Mouse (Mus musculus): ENCODE data around the gene Pacsin2. TPM values are rescaled to one million over a fixed set of nuclear protein-coding genes. Genes with fewer than 3 reads are reported as not detected.

Pacsin2 gene
- polyA plus RNA-seq, 1 experiment from 2014 or later, result 72.0 TPM

- Histone ChIP-seq H3K9ac (no peak overlapping the region), H3K9me3 (replicated peaks) (no peaks in the 10 kb centered on the region), H3K27me3 (replicated peaks) (no peaks in the 10 kb centered on the region), H3K4me2 (no peak overlapping the region), H3K4me1 (replicated peaks) (peaks cover 95% of the 10 kb centered on the region), H3K36me3 (no peaks in the 10 kb centered on the region), H3K4me3 (no peak overlapping the region), H3K27ac (ENCODE audit: poor library complexity, severe bottlenecking) (no peak overlapping the region)
- WGBS, result 66% methylated on average over 5 of the region's 5 CpGs
- no peak for ATAC-seq (ENCODE audit: insufficient number of reproducible peaks, low FRiP score)
Measured at GRCm38 (mm10) chr15:83448646-83449045, 15.8 kb downstream of the Pacsin2 start.

GRCm38 (mm10) chr15:83447791-83448544 is 16.4 kb downstream of the Pacsin2 start:
- peak overlapping the region; percentile 12; the same call in 1 of the 2 replicates for H3K4me2 ChIP-seq
- 41% methylated on average over 10 of the region's 10 CpGs for WGBS
- H3K4me3 ChIP-seq, result no peak overlapping the region
- no peak overlapping the region for H3K9ac ChIP-seq
- H3K9me3 ChIP-seq (replicated peaks), result no peaks in the 10 kb centered on the region
- H3K27ac ChIP-seq (ENCODE audit: poor library complexity, severe bottlenecking), result peak overlapping the region; percentile 93
- no peak for ATAC-seq (ENCODE audit: insufficient number of reproducible peaks, low FRiP score)
- H3K36me3 ChIP-seq, result no peaks in the 10 kb centered on the region
- peaks cover 96% of the 10 kb centered on the region for H3K4me1 ChIP-seq (replicated peaks)
- H3K27me3 ChIP-seq (replicated peaks), result no peaks in the 10 kb centered on the region

DNA sequence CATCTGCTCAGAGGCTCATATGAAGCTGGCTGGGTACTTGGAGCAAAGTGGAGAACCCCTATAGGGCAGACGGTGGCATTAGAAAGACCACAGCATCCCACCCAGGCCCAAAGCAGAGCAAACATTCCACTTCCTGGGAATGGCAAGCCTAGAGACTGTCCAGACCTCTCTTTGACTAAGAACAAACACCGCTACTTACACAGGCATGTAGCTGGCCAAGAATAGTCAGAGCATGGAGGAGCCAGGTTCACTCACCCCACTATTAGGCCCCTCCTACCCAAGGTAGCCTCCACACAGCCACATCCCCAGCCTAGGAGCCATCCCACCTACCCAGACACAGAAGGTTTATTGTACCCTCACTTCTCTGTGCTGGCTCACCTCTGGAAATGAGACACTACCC is 18.5 kb downstream of the Pacsin2 start:
- Histone ChIP-seq H3K27me3 (replicated peaks) (no peaks in the 10 kb centered on the region), H3K27ac (ENCODE audit: poor library complexity, severe bottlenecking) (peak overlapping the region; percentile 93), H3K4me3 (no peak overlapping the region), H3K9me3 (replicated peaks) (no peaks in the 10 kb centered on the region), H3K9ac (0 out of 2 replicates have a peak overlapping the region, but pooled peaks have one; percentile 6), H3K4me1 (replicated peaks) (peaks cover 98% of the 10 kb centered on the region), H3K36me3 (no peaks in the 10 kb centered on the region), H3K4me2 (peak overlapping the region; percentile 36)
- peak; percentile 78 for ATAC-seq (ENCODE audit: insufficient number of reproducible peaks, low FRiP score)
- WGBS, result 16% methylated on average over 2 of the region's 2 CpGs

DNA sequence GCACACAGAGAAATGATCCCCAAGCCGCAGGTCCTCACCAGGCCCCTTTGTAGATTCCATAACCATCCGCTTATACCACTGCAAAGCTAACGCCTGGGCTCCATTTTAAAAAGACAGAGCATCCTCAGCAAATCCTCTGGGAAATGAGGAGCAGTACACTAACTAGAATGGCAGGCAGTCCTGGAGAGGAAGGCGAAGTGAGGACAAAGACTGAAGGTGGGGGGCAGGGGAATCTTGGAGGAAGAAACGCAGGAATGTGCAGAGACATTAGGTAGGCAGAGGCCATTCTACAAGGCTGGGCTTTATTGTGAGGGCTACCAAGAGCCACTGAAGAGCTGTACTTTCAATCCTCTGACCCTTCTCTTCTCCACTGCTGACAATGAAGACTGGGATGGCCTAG is 19.0 kb downstream of the Pacsin2 start:
- H3K4me1 ChIP-seq (replicated peaks), result peaks cover 98% of the 10 kb centered on the region
- H3K9me3 ChIP-seq (replicated peaks), result no peaks in the 10 kb centered on the region
- peak overlapping the region; percentile 36 for H3K4me2 ChIP-seq
- 0 out of 2 replicates have a peak overlapping the region, but pooled peaks have one; percentile 6 for H3K9ac ChIP-seq
- H3K4me3 ChIP-seq, result no peak overlapping the region
- no peaks in the 10 kb centered on the region for H3K27me3 ChIP-seq (replicated peaks)
- no peaks in the 10 kb centered on the region for H3K36me3 ChIP-seq
- 58% methylated on average over 5 of the region's 5 CpGs for WGBS
- peak overlapping the region; percentile 93 for H3K27ac ChIP-seq (ENCODE audit: poor library complexity, severe bottlenecking)
- no peak for ATAC-seq (ENCODE audit: insufficient number of reproducible peaks, low FRiP score)

GRCm38 (mm10) chr15:83444425-83444824 is 20.0 kb downstream of the Pacsin2 start:
- 25% methylated on average over 6 of the region's 6 CpGs for WGBS
- H3K4me2 ChIP-seq, result no peak overlapping the region
- H3K36me3 ChIP-seq, result no peaks in the 10 kb centered on the region
- ATAC-seq (ENCODE audit: insufficient number of reproducible peaks, low FRiP score), result no peak
- peaks cover 97% of the 10 kb centered on the region for H3K4me1 ChIP-seq (replicated peaks)
- H3K27me3 ChIP-seq (replicated peaks), result no peaks in the 10 kb centered on the region
- H3K27ac ChIP-seq (ENCODE audit: poor library complexity, severe bottlenecking), result peak overlapping the region; percentile 93
- no peaks in the 10 kb centered on the region for H3K9me3 ChIP-seq (replicated peaks)
- no peak overlapping the region for H3K9ac ChIP-seq
- H3K4me3 ChIP-seq, result no peak overlapping the region

GRCm38 (mm10) chr15:83442495-83443037 is 21.8 kb downstream of the Pacsin2 start:
- Histone ChIP-seq H3K4me3 (no peak overlapping the region), H3K4me1 (replicated peaks) (peaks cover 82% of the 10 kb centered on the region), H3K9me3 (replicated peaks) (no peaks in the 10 kb centered on the region), H3K27ac (ENCODE audit: poor library complexity, severe bottlenecking) (0 out of 2 replicates have a peak overlapping the region, but pooled peaks have one; percentile 39), H3K4me2 (no peak overlapping the region), H3K27me3 (replicated peaks) (no peaks in the 10 kb centered on the region), H3K36me3 (no peaks in the 10 kb centered on the region), H3K9ac (no peak overlapping the region)
- 82% methylated on average over 4 of the region's 4 CpGs for WGBS
- no peak for ATAC-seq (ENCODE audit: insufficient number of reproducible peaks, low FRiP score)

DNA sequence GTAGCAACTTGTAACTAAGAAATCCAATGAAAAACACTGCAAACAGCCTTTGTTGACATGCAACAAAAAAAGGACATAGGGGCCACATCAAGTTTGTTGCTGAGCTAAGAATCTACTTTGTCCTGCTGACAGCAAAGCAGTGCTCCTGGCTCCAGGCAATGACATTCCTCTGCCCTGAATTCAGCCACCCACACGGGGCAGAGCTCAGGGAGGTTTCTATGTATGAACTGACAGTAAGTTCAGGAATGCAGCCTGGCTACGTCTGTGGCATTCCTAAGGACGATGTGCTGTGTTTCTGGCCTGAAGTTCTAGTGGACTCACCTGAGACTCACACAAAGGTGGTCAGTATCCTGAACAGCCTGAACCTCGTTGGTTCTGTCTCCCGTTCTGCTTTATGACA is 23.7 kb downstream of the Pacsin2 start:
- ATAC-seq (ENCODE audit: insufficient number of reproducible peaks, low FRiP score), result no peak
- H3K4me2 ChIP-seq, result peak overlapping the region; percentile 5
- peaks cover 70% of the 10 kb centered on the region for H3K4me1 ChIP-seq (replicated peaks)
- no peaks in the 10 kb centered on the region for H3K36me3 ChIP-seq
- peak overlapping the region; percentile 46; the same call in 1 of the 2 replicates for H3K27ac ChIP-seq (ENCODE audit: poor library complexity, severe bottlenecking)
- no peaks in the 10 kb centered on the region for H3K9me3 ChIP-seq (replicated peaks)
- H3K4me3 ChIP-seq, result no peak overlapping the region
- H3K27me3 ChIP-seq (replicated peaks), result no peaks in the 10 kb centered on the region
- WGBS, result 43% methylated on average over 5 of the region's 5 CpGs
- no peak overlapping the region for H3K9ac ChIP-seq

DNA sequence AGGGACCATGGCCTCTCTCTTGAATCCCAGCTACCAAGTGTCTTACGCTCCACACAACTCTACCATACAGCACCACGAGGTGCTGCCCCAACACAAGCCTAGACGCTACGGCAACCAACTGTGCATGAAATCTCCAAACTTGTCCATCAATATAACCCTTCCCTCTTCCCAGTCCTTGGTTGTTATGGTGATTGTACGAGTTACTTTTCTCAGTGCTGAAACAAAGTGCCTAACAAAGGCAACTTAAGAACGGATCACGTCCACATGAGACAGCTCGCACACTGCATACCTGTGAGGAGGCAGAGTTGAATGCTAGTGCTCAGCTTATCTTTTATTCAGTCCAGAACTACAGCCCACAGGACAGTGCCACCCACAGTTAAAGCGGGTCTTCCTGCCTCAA is 27.9 kb downstream of the Pacsin2 start:
- Histone ChIP-seq H3K27ac (ENCODE audit: poor library complexity, severe bottlenecking) (no peak overlapping the region), H3K4me2 (no peak overlapping the region), H3K4me1 (replicated peaks) (peaks cover 67% of the 10 kb centered on the region), H3K36me3 (no peaks in the 10 kb centered on the region), H3K27me3 (replicated peaks) (no peaks in the 10 kb centered on the region), H3K9me3 (replicated peaks) (no peaks in the 10 kb centered on the region), H3K4me3 (no peak overlapping the region), H3K9ac (no peak overlapping the region)
- ATAC-seq (ENCODE audit: insufficient number of reproducible peaks, low FRiP score), result no peak
- 85% methylated on average over 9 of the region's 9 CpGs for WGBS

DNA sequence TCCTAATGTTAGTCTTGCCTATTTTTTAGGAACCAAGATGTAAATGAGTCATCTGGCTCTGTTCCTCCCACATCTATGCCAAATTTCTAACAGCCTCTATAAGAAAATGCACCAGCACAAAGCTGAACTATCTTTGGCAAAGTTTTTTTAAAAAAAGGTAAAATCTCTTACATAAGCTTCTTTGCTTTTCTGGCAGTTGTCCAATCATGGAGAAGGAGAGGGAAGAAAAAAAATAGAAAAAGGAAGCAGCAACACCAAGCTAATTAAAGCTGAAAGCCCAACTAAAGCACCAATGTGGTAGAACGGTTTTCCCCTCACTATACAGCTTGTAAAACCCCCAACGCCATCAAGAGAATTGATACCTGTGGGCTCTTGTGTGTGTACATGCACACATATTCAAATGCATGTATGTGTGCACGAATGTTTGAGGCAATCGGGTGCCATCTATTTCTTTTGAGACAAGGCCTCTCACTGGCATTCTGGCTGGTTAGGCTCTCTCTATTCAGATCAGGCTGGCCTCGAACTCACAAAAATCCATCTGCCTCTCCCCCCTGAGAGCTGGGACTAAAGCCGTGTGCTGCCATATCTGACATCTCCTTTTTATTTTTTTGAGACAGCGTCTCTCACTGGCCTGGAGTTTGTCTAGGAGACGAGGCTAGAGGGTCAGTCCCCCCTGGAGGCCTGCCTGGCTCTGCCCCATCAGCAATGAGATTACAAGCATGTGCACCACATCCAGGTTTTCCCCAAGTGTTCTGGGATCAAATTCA is 28.9 kb downstream of the Pacsin2 start:
- peaks cover 65% of the 10 kb centered on the region for H3K4me1 ChIP-seq (replicated peaks)
- H3K27me3 ChIP-seq (replicated peaks), result no peaks in the 10 kb centered on the region
- WGBS, result 63% methylated on average over 8 of the region's 8 CpGs
- no peak for ATAC-seq (ENCODE audit: insufficient number of reproducible peaks, low FRiP score)
- H3K27ac ChIP-seq (ENCODE audit: poor library complexity, severe bottlenecking), result peak overlapping the region; percentile 5; the same call in 1 of the 2 replicates
- no peak overlapping the region for H3K9ac ChIP-seq
- no peaks in the 10 kb centered on the region for H3K9me3 ChIP-seq (replicated peaks)
- no peak overlapping the region for H3K4me2 ChIP-seq
- no peaks in the 10 kb centered on the region for H3K36me3 ChIP-seq
- no peak overlapping the region for H3K4me3 ChIP-seq

- Histone ChIP-seq H3K27ac (ENCODE audit: poor library complexity, severe bottlenecking) (no peak overlapping the region), H3K4me3 (no peak overlapping the region), H3K9ac (no peak overlapping the region), H3K27me3 (replicated peaks) (no peaks in the 10 kb centered on the region), H3K36me3 (no peaks in the 10 kb centered on the region), H3K4me1 (replicated peaks) (peaks cover 64% of the 10 kb centered on the region), H3K4me2 (no peak overlapping the region), H3K9me3 (replicated peaks) (no peaks in the 10 kb centered on the region)
- no peak for ATAC-seq (ENCODE audit: insufficient number of reproducible peaks, low FRiP score)
- WGBS, result 67% methylated on average over 4 of the region's 4 CpGs
Measured at GRCm38 (mm10) chr15:83434692-83435091, 29.7 kb downstream of the Pacsin2 start.

DNA sequence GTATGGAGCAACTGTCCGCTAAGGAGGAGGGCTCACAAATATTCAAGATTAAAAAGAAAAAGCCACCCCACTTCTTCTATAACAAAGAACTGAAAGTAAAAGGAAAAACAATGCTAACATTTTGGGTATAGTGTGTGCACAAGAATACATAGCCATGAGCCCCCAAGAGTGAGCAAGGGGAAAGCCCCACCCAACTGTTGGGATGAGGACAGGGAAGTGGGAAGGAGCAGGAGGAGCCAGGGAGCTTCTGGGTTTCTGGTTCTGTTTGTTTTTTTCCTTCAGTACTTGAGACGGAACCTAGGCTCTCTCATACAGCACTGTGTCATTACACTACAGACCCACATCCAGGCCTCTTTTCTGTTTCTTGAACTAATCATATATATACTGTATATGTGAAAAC is 31.1 kb downstream of the Pacsin2 start:
- 68% methylated on average over 2 of the region's 2 CpGs for WGBS
- no peak for ATAC-seq (ENCODE audit: insufficient number of reproducible peaks, low FRiP score)
- no peak overlapping the region for H3K4me3 ChIP-seq
- H3K4me1 ChIP-seq (replicated peaks), result peaks cover 71% of the 10 kb centered on the region
- H3K36me3 ChIP-seq, result no peaks in the 10 kb centered on the region
- H3K4me2 ChIP-seq, result peak overlapping the region; percentile 53
- H3K9ac ChIP-seq, result peak overlapping the region; percentile 59; the same call in 1 of the 2 replicates
- no peaks in the 10 kb centered on the region for H3K27me3 ChIP-seq (replicated peaks)
- no peaks in the 10 kb centered on the region for H3K9me3 ChIP-seq (replicated peaks)
- peak overlapping the region; percentile 86 for H3K27ac ChIP-seq (ENCODE audit: poor library complexity, severe bottlenecking)
